Mouse (Mus musculus) B cell, adult 62 days (primary cell): ENCODE measurements around the gene Apela. TPM values are rescaled to one million over a fixed set of nuclear protein-coding genes. Genes with fewer than 3 reads are reported as not detected.

Source experiments
- total RNA-seq: library from RNA; stranded (reverse); gene quantifications from 4 replicates; pipeline ENCODE4 v1.2.4, GENCODE M21; 2023

The Apela gene
- total RNA-seq, result not detected in 4 replicates

GRCm38 (mm10) chr8:65037117-65037533, at the start of gene Apela:
Gene Apela (minus strand): TSS chr8:65037336.

DNA sequence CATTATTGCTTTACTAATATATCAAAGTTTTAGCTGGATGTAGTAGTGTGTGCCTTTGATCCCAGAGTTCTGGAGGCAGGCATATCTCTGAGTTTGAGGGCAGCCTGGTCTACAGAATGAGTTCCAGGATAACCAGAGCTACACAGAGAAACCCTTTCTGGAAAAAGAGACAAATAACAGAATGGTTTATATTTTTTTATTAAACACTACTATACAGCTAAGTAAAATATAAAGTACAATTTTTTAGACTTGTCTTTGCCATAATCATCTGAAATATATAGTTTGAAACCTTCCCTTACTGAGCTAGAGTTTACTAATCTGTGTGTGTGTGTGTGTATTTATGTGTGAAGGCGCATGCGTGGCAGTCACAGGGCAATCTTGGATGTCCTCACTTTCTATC, 37.6 kb upstream of the Apela start, which contains the start of gene Gm10663:
Gene Gm10663, plus strand, starts transcription at position 301 of the 400 bp plus-strand sequence.

DNA sequence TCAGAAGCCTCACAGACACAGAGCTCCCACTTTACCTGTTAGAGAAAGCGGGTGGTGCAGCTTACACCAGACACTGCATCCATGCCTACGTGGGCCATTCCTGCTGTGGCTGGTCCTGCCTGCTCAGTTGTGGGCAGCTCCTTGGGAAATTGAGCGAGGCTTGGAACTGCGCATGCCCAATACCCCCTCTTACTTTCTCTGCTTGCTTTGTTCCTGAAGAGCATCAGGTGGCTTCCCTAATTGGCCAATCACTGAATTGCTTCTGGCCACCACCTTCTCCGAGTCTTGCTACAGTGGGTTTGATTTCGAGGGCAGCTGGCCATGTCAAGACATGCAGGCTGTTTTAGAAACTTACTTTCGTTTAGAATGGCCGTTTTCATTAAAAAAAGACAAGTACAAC, 18.7 kb downstream of the Apela start, which contains the start of the genes Trim61 and Trim60:
Gene Trim61, minus strand, starts transcription at position 101 of the 400 bp plus-strand sequence.
Gene Trim60, minus strand, starts transcription at position 162 of the 400 bp plus-strand sequence.

DNA sequence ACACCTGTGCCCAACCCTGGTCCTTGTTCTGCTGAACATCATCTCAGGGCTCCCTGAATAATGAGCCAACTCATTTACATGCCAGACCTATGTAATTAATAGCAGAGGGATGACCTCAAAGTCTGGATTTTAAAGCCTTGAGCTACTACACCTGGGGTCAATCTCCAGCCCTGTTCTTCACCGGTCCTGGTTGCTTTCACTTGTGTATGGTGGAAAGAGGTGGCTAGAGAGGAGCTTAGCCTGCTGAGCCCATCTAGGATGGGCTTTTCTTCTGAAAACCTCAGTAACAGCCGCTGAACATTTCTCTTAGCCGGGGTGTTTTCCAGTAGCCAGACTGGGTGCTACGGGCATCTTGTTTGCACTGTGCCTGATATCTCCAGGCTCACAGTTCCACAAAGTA, 49.4 kb downstream of the Apela start, which contains the start of gene Trim75:
Gene Trim75, minus strand, starts transcription at position 101 of the 400 bp plus-strand sequence.

Other genes starting within 250 kb of the Apela start
- 19.5 to 29.2 TPM (median 23.3 TPM) in 4 replicates for gene Klhl2, start 187.3 kb downstream of the Apela start, total RNA-seq
- 44.5 to 54.5 TPM (median 45.5 TPM) in 4 replicates for gene Tmem192, start 90.2 kb downstream of the Apela start, total RNA-seq
- not detected in 4 replicates for gene Trim75, start 49.5 kb downstream of the Apela start, total RNA-seq
- gene Trim61, start 18.8 kb downstream of the Apela start, total RNA-seq, result not detected in 4 replicates
- gene Trim60, start 18.8 kb downstream of the Apela start, total RNA-seq, result not detected in 4 replicates
- gene Gm10663, start 37.7 kb upstream of the Apela start, total RNA-seq, result not detected in 4 replicates
- gene BC030870, start 92.2 kb upstream of the Apela start, total RNA-seq, result not detected in 4 replicates